Mouse (Mus musculus) lung, postnatal 25 days (tissue): Measurements from ENCODE around the gene Srl.

Source experiments
- DNase-seq: peaks from one replicate; pipeline ENCODE4 v3.0.0; 2022; ENCODE audit warnings: low spot score

The Srl gene

GRCm38 (mm10) chr16:4519157-4519556 lies 22.5 kb downstream of the Srl start:
- DNase-seq, result no peak

- DNase-seq, result no peak
Observed at GRCm38 (mm10) chr16:4517906-4518305, 23.7 kb downstream of the Srl start.

- no peak for DNase-seq
Observed at GRCm38 (mm10) chr16:4514383-4514782, 27.2 kb downstream of the Srl start.

- peak; percentile 36 for DNase-seq
Observed at GRCm38 (mm10) chr16:4512661-4513438, 28.8 kb downstream of the Srl start.

GRCm38 (mm10) chr16:4511371-4511770 lies 30.2 kb downstream of the Srl start:
- DNase-seq, result no peak

GRCm38 (mm10) chr16:4506181-4506580 lies 35.4 kb downstream of the Srl start:
- no peak for DNase-seq

- no peak for DNase-seq
Observed at GRCm38 (mm10) chr16:4503495-4503894, 38.1 kb downstream of the Srl start.

GRCm38 (mm10) chr16:4502568-4502967 lies 39.0 kb downstream of the Srl start:
- no peak for DNase-seq

- no peak for DNase-seq
Observed at GRCm38 (mm10) chr16:4501703-4502102, 39.9 kb downstream of the Srl start.

- DNase-seq, result no peak
Observed at GRCm38 (mm10) chr16:4500598-4501385, 40.8 kb downstream of the Srl start.

- DNase-seq, result no peak
Observed at GRCm38 (mm10) chr16:4497762-4498607, 43.6 kb downstream of the Srl start.

- no peak for DNase-seq
Observed at GRCm38 (mm10) chr16:4496470-4496869, 45.1 kb downstream of the Srl start.

GRCm38 (mm10) chr16:4495861-4496260 lies 45.8 kb downstream of the Srl start:
- DNase-seq, result peak; percentile 83

GRCm38 (mm10) chr16:4492777-4493563 lies 48.6 kb downstream of the Srl start:
- no peak for DNase-seq

- peak; percentile 96 for DNase-seq
Observed at GRCm38 (mm10) chr16:4489114-4489624, 52.4 kb downstream of the Srl start.

- no peak for DNase-seq
Observed at GRCm38 (mm10) chr16:4480616-4481265, 60.9 kb downstream of the Srl start.

- no peak for DNase-seq
Observed at GRCm38 (mm10) chr16:4477591-4478215, 63.9 kb downstream of the Srl start.

GRCm38 (mm10) chr16:4474882-4475803 lies 66.5 kb downstream of the Srl start:
- DNase-seq, result peak; percentile 95
